Mouse (Mus musculus) lung, adult 2 months (tissue): ENCODE results near the gene Traf4.

ENCODE experiments used
- CTCF ChIP-seq: fragments of 200-500 bp; IDR thresholded peaks from 2 replicates; pipeline ENCODE4 v1.5.1; 2011; ENCODE audit warnings: mild to moderate bottlenecking, low read length, control low read depth; ENCODE audit not compliant: insufficient read depth
- POLR2A ChIP-seq: fragments of 200-500 bp; IDR thresholded peaks from 2 replicates; pipeline ENCODE4 v1.6.1; 2011; ENCODE audit warnings: low read depth, mild to moderate bottlenecking, control low read depth, low read length, borderline replicate concordance; ENCODE audit errors: extremely low read depth

DNA sequence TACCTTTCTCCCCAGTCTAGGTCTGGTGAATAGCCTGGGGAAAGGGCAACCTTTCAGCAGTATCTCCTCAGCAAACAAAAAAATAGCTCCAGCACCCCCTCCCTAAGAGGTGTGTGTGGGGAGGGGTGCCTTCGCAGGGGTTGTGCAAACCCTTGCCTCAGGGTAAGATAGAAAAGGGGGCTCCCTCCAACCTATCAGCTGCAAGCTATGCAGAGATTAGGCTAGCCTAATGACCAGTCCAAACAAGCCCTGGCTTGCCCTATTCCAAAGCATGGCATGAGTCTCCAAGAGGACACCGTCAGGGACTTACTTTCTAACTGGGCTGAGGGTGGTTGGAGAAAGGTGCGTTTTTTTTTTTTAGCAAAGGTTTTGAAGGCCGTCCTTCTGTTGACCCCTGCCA is 772 bp upstream of the Traf4 start:
- TF ChIP-seq CTCF (no peak), POLR2A (no peak)
